Mouse (Mus musculus) stomach, postnatal 0 days (tissue): Measurements from ENCODE around the gene Scrn3. TPM values are rescaled to one million over a fixed set of nuclear protein-coding genes. Genes with fewer than 3 reads are reported as not detected.

Source experiments
- ATAC-seq: fragments of 200-750 bp; cut with Nextera tagmentation; 2 replicates; pipeline ENCODE4 v1.8.0; 2017; ENCODE audit not compliant: low FRiP score, low TSS enrichment
- DNase-seq: peaks from one replicate; pipeline ENCODE4 v3.0.0-alpha.2; 2016; ENCODE audit warnings: low spot score
- H3K27ac ChIP-seq: fragments of 300-500 bp; sonication (generic); replicated peaks from 2 replicates; pipeline ENCODE4 v1.5.1; 2014; ENCODE audit warnings: mild to moderate bottlenecking, control low read depth
- H3K27me3 ChIP-seq: fragments of 300-500 bp; sonication (generic); 2 replicates; pipeline ENCODE4 v1.6.1; 2014; ENCODE audit warnings: low read length; ENCODE audit not compliant: control insufficient read depth, insufficient read depth
- H3K36me3 ChIP-seq: fragments of 300-500 bp; sonication (generic); 2 replicates; pipeline ENCODE4 v1.6.1; 2014; ENCODE audit warnings: low read length, mixed read lengths; ENCODE audit not compliant: control insufficient read depth, insufficient read depth
- H3K4me1 ChIP-seq: fragments of 300-500 bp; sonication (generic); replicated peaks from 2 replicates; pipeline ENCODE4 v1.6.1; 2014; ENCODE audit warnings: antibody characterized with exemption; ENCODE audit not compliant: control insufficient read depth, insufficient read depth
- H3K4me2 ChIP-seq: fragments of 300-500 bp; sonication (generic); replicated peaks from 2 replicates; pipeline ENCODE4 v1.6.1; 2014; ENCODE audit warnings: low read depth, mild to moderate bottlenecking, control low read depth, moderate library complexity
- H3K4me3 ChIP-seq: fragments of 300-500 bp; sonication (generic); 2 replicates; pipeline ENCODE4 v1.5.1; 2014; ENCODE audit warnings: low read depth, low read length, control low read depth
- H3K9ac ChIP-seq: fragments of 300-500 bp; sonication (generic); 2 replicates; pipeline ENCODE4 v1.6.1; 2014; ENCODE audit warnings: mild to moderate bottlenecking, low read length, control low read depth, mixed read lengths
- H3K9me3 ChIP-seq: fragments of 300-500 bp; sonication (generic); 2 replicates; pipeline ENCODE4 v1.6.1; 2016; ENCODE audit warnings: low read length; ENCODE audit not compliant: control insufficient read depth
- CTCF ChIP-seq: IDR thresholded peaks from 2 replicates; pipeline ENCODE4 v1.5.1; 2016; ENCODE audit warnings: antibody characterized with exemption, low read depth, mild to moderate bottlenecking, moderate library complexity
- EP300 ChIP-seq: optimal IDR thresholded peaks from 2 replicates; pipeline ENCODE3; 2016; ENCODE audit warnings: antibody characterized with exemption
- WGBS: fragments of 180-500 bp; shearing (Covaris S2); extraction: QIAGEN DNeasy Blood & Tissue Kit; methylation state at CpG from one replicate; pipeline ENCODE4 v1.1.7; 2014; 5-methylcytosine and 5-hydroxymethylcytosine counted together
- polyA plus RNA-seq: library from polyadenylated mRNA; unstranded; fragments of >200 nt; fragmentation: Nextera tagmentation; extraction: Ambion mirVana; gene quantifications from 2 replicates; pipeline ENCODE4 v1.2.1, GENCODE M21; 2015

The Scrn3 gene
- polyA plus RNA-seq, 1 experiment from 2014 or later, result 8.6 TPM

- H3K4me3 ChIP-seq, result no peak overlapping the region
- H3K4me1 ChIP-seq, result 0 out of 2 replicates have a peak, but pooled peaks cover 4% of the 10 kb centered on the region
- DNase-seq, result no peak
- TF ChIP-seq EP300 (no peak), CTCF (no peak)
- no peak for ATAC-seq
- H3K4me2 ChIP-seq, result no peak overlapping the region
- no peak overlapping the region for H3K27ac ChIP-seq
- WGBS, result 8% methylated on average over 13 of the region's 14 CpGs
- H3K36me3 ChIP-seq, result no peaks in the 10 kb centered on the region
- H3K27me3 ChIP-seq, result peaks cover 16% of the 10 kb centered on the region
- no peaks in the 10 kb centered on the region for H3K9me3 ChIP-seq
- no peak overlapping the region for H3K9ac ChIP-seq
Measured at GRCm38 (mm10) chr2:73270071-73270592, 42.3 kb upstream of the Scrn3 start.

GRCm38 (mm10) chr2:73270593-73271458 lies 41.6 kb upstream of the Scrn3 start:
- H3K27ac ChIP-seq, result no peak overlapping the region
- H3K4me1 ChIP-seq, result 0 out of 2 replicates have a peak, but pooled peaks cover 4% of the 10 kb centered on the region
- H3K9me3 ChIP-seq, result no peaks in the 10 kb centered on the region
- H3K27me3 ChIP-seq, result peaks cover 14% of the 10 kb centered on the region
- DNase-seq (peak; percentile 33), ATAC-seq (no peak)
- H3K4me2 ChIP-seq, result no peak overlapping the region
- H3K36me3 ChIP-seq, result no peaks in the 10 kb centered on the region
- no peak overlapping the region for H3K9ac ChIP-seq
- 3% methylated on average over 38 of the region's 38 CpGs for WGBS
- H3K4me3 ChIP-seq, result no peak overlapping the region
- TF ChIP-seq CTCF (peak; percentile 42), EP300 (no peak)

DNA sequence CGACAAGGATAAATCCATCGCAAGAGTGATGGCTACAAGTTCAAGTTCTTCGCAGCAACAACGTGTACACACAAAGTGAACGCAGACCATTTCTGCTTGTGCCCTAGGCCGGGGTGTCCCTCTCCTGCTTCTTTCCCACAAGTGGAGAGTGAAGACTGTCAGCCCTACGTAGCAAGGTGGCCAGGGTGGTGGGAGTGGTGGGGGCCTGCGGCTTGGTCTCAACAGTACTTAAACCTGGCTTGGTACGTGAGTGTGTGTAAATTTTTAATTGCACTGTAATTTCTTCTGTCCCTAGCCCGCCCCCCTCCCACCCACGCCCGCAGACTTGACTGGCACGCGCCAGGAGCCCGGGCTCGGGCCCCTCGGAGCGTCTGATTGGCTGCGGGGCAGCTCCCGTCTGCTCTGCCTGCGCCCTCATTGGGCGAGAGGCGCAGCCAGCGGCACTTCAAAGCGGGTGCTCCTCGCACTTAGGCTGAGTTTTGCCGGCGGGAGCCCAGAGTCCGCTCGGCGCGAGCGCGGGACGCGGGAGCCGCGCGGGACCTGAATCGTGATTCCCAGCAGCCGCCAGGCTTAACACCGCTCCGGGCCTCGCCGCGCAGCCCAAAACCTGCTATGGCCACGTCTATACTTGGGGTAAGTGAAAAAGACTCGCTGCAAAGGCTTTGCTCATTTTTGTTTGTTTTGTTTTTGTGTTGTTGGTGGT lies 40.8 kb upstream of the Scrn3 start, which contains the start of gene Sp9:
TSS of gene Sp9 (plus strand) at position 467 of the 703 bp plus-strand sequence.
- Histone ChIP-seq H3K36me3 (no peaks in the 10 kb centered on the region), H3K4me2 (peak within 1 kb of the TSS; percentile 51), H3K4me3 (peak within 1 kb of the TSS; percentile 34), H3K9me3 (no peaks in the 10 kb centered on the region), H3K9ac (no peak within 1 kb of the TSS), H3K4me1 (0 out of 2 replicates have a peak, but pooled peaks cover 4% of the 10 kb centered on the region), H3K27ac (no peak within 1 kb of the TSS), H3K27me3 (peaks cover 10% of the 10 kb centered on the region)
- peak; percentile 48 for DNase-seq
- ATAC-seq, result no peak
- no peak for TF ChIP-seq EP300
- no peak for TF ChIP-seq CTCF
- 2% methylated on average over 48 of the region's 48 CpGs for WGBS

- Histone ChIP-seq H3K36me3 (no peaks in the 10 kb centered on the region), H3K27ac (no peak overlapping the region), H3K9ac (no peak overlapping the region), H3K9me3 (no peaks in the 10 kb centered on the region), H3K4me2 (peak overlapping the region; percentile 51), H3K27me3 (peaks cover 10% of the 10 kb centered on the region), H3K4me1 (0 out of 2 replicates have a peak, but pooled peaks cover 4% of the 10 kb centered on the region), H3K4me3 (peak overlapping the region; percentile 34)
- no peak for DNase-seq
- TF ChIP-seq EP300 (no peak), CTCF (no peak)
- no peak for ATAC-seq
- 1% methylated on average over 51 of the region's 55 CpGs for WGBS
Measured at GRCm38 (mm10) chr2:73272351-73273248, 39.8 kb upstream of the Scrn3 start.
